ENCODE assay signal across 8 mouse cellular contexts in the genomic region with DNA sequence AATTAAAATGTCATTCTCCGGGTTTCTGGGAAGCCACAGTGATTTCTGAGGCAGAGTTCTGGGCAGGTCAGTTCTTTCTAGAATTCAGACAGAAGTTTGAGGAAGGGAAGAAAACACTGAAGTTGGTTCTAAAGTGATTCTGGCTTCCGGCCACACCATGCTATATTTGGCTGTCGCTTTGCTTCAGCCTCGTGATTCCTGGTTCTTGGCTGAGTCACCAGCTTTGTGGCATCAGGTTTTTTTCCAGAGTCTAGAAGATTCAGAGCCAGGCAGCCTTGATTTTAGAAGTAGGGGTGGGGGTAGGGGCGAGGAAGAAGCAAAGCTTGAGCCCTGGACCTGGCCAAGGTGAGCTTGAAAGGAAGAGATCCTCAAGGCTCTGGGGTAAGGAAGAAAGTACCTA. TPM values are rescaled to one million over a fixed set of nuclear protein-coding genes. Genes with fewer than 3 reads are reported as not detected.
DNase-seq lines count a peak whose midpoint lies in the region; ATAC-seq lines count a peak whose summit lies in the region.
"Had no signal": no experiment of that assay in that cellular context is flagged by ENCODE, and none has a peak within 500 bp of the region (broad histone marks: within the 10 kb centered on the region; RNA-seq: fewer than 3 reads in every experiment).

No protein-coding gene starts in this region.

- peaks cover 6% of the 10 kb centered on the region for H3K36me3 ChIP-seq in embryonic facial prominence, embryonic 14.5 days (ENCODE audit: control insufficient read depth, insufficient read depth, low read length)
- H3K36me3 ChIP-seq in heart, embryonic 16.5 days (ENCODE audit: control insufficient read depth, insufficient read depth), result peaks cover 6% of the 10 kb centered on the region
- no peaks in the 10 kb centered on the region for H3K36me3 ChIP-seq in stomach, embryonic 16.5 days (ENCODE audit: control insufficient read depth, insufficient read depth, low read length)

- no peak overlapping the region for H3K4me3 ChIP-seq in embryonic facial prominence, embryonic 14.5 days (ENCODE audit: low read depth, low read length)
- H3K4me3 ChIP-seq in heart, embryonic 16.5 days (ENCODE audit: low read length), result no peak overlapping the region
- H3K4me3 ChIP-seq in stomach, embryonic 16.5 days (replicated peaks; ENCODE audit: low read length), result no peak overlapping the region
- H3K4me3 ChIP-seq: erythroblast, embryonic 14.5 days had no signal

- peak; percentile 49 for DNase-seq in A20 (ENCODE audit: low read depth, low spot score)
- DNase-seq in Muller cell, postnatal 12 days (ENCODE audit: inconsistent ontology term), result peak; percentile 87
- DNase-seq in embryonic facial prominence, embryonic 14.5 days (ENCODE audit: low spot score), result peak; percentile 74
- peak; percentile 88 for DNase-seq in kidney, postnatal 25 days
- peak; percentile 87 to 89 for DNase-seq in lung, adult 18-20 months

- peak overlapping the region; percentile 3; the same call in 1 of the 2 replicates for H3K27ac ChIP-seq in embryonic facial prominence, embryonic 14.5 days (replicated peaks; ENCODE audit: low read depth, low read length)
- peak overlapping the region; percentile 96 for H3K27ac ChIP-seq in heart, embryonic 16.5 days (ENCODE audit: low read length)
- peak overlapping the region; percentile 98 for H3K27ac ChIP-seq in stomach, embryonic 16.5 days (ENCODE audit: low read length)

- H3K9ac ChIP-seq in embryonic facial prominence, embryonic 14.5 days (ENCODE audit: low read depth, low read length), result no peak overlapping the region
- H3K9ac ChIP-seq in heart, embryonic 16.5 days (ENCODE audit: low read length), result peak overlapping the region; percentile 51
- no peak overlapping the region for H3K9ac ChIP-seq in stomach, embryonic 16.5 days (ENCODE audit: low read length)

- 71% methylated on average over 5 of the region's 5 CpGs for WGBS in embryonic facial prominence, embryonic 14.5 days
- 36% methylated on average over 5 of the region's 5 CpGs for WGBS in heart, embryonic 16.5 days
- 53% methylated on average over 5 of the region's 5 CpGs for WGBS in stomach, embryonic 16.5 days

- H3K4me2 ChIP-seq in embryonic facial prominence, embryonic 14.5 days (ENCODE audit: low read depth, low read length), result no peak overlapping the region; the same call in 1 of the 2 replicates
- peak overlapping the region; percentile 44 for H3K4me2 ChIP-seq in heart, embryonic 16.5 days (ENCODE audit: low read depth, low read length)
- H3K4me2 ChIP-seq in stomach, embryonic 16.5 days (ENCODE audit: low read depth, low read length), result no peak overlapping the region

- no peak for ATAC-seq in embryonic facial prominence, embryonic 14.5 days (ENCODE audit: low read depth)
- no peak for ATAC-seq in heart, embryonic 16.5 days (replicated peaks; ENCODE audit: extremely low read depth, insufficient read depth, low FRiP score)
- no peak for ATAC-seq in stomach, embryonic 16.5 days (ENCODE audit: insufficient read depth, low FRiP score)

- no peaks in the 10 kb centered on the region for H3K9me3 ChIP-seq in embryonic facial prominence, embryonic 14.5 days (ENCODE audit: control insufficient read depth, low read length)
- no peaks in the 10 kb centered on the region for H3K9me3 ChIP-seq in heart, embryonic 16.5 days (replicated peaks; ENCODE audit: control insufficient read depth, low read length)
- H3K9me3 ChIP-seq in stomach, embryonic 16.5 days (replicated peaks; ENCODE audit: control insufficient read depth, low read length), result no peaks in the 10 kb centered on the region

- no peaks in the 10 kb centered on the region for H3K27me3 ChIP-seq in embryonic facial prominence, embryonic 14.5 days (replicated peaks; ENCODE audit: control insufficient read depth, insufficient read depth, low read length)
- no peaks in the 10 kb centered on the region for H3K27me3 ChIP-seq in heart, embryonic 16.5 days (ENCODE audit: control insufficient read depth, insufficient read depth, low read length)
- no peaks in the 10 kb centered on the region for H3K27me3 ChIP-seq in stomach, embryonic 16.5 days (ENCODE audit: control insufficient read depth, insufficient read depth, low read length)

- H3K4me1 ChIP-seq in embryonic facial prominence, embryonic 14.5 days (ENCODE audit: control insufficient read depth, insufficient read depth, low read length), result peaks cover 29% of the 10 kb centered on the region
- H3K4me1 ChIP-seq in heart, embryonic 16.5 days (ENCODE audit: control insufficient read depth, insufficient read depth, low read length), result peaks cover 39% of the 10 kb centered on the region
- H3K4me1 ChIP-seq in stomach, embryonic 16.5 days (ENCODE audit: control insufficient read depth, insufficient read depth, low read length), result peaks cover 29% of the 10 kb centered on the region

RNA-seq across cellular contexts. Expression of gene Ubc, which starts 1.6 kb away (rescaled TPM):
- polyA plus RNA-seq in embryonic facial prominence, embryonic 14.5 days (2014; fragmentation: Nextera tagmentation; extraction: Ambion mirVana), result 879 and 1,077 TPM in 2 replicates
- 928 and 945 TPM in 2 replicates for polyA plus RNA-seq in heart, embryonic 16.5 days (2015; fragmentation: Nextera tagmentation; extraction: Ambion mirVana)
- polyA plus RNA-seq in stomach, embryonic 16.5 days (2015; fragmentation: Nextera tagmentation; extraction: Ambion mirVana), result 1,047 and 1,111 TPM in 2 replicates

RNA-seq across cellular contexts. Expression of gene Gm10382, which starts 2.5 kb away (rescaled TPM):
- polyA plus RNA-seq in embryonic facial prominence, embryonic 14.5 days (2014; fragmentation: Nextera tagmentation; extraction: Ambion mirVana), result 0.24 TPM in 1 of 2 replicates, not detected in the other
- 0.27 and 0.30 TPM in 2 replicates for polyA plus RNA-seq in heart, embryonic 16.5 days (2015; fragmentation: Nextera tagmentation; extraction: Ambion mirVana)
- polyA plus RNA-seq in stomach, embryonic 16.5 days (2015; fragmentation: Nextera tagmentation; extraction: Ambion mirVana), result 0.32 and 0.37 TPM in 2 replicates

RNA-seq across cellular contexts. Expression of gene Dhx37, which starts 42.3 kb away (rescaled TPM):
- polyA plus RNA-seq in embryonic facial prominence, embryonic 14.5 days (2014; fragmentation: Nextera tagmentation; extraction: Ambion mirVana), result 4.8 and 5.4 TPM in 2 replicates
- polyA plus RNA-seq in heart, embryonic 16.5 days (2015; fragmentation: Nextera tagmentation; extraction: Ambion mirVana), result 8.5 and 10.5 TPM in 2 replicates
- polyA plus RNA-seq in stomach, embryonic 16.5 days (2015; fragmentation: Nextera tagmentation; extraction: Ambion mirVana), result 8.4 and 10.8 TPM in 2 replicates

RNA-seq across cellular contexts. Expression of gene Bri3bp, which starts 49.8 kb away (rescaled TPM):
- 28.8 and 29.3 TPM in 2 replicates for polyA plus RNA-seq in embryonic facial prominence, embryonic 14.5 days (2014; fragmentation: Nextera tagmentation; extraction: Ambion mirVana)
- 44.1 and 45.2 TPM in 2 replicates for polyA plus RNA-seq in heart, embryonic 16.5 days (2015; fragmentation: Nextera tagmentation; extraction: Ambion mirVana)
- polyA plus RNA-seq in stomach, embryonic 16.5 days (2015; fragmentation: Nextera tagmentation; extraction: Ambion mirVana), result 27.7 and 31.8 TPM in 2 replicates

RNA-seq across cellular contexts. Expression of gene Scarb1, which starts 50.7 kb away (rescaled TPM):
- 44.4 and 47.9 TPM in 2 replicates for polyA plus RNA-seq in embryonic facial prominence, embryonic 14.5 days (2014; fragmentation: Nextera tagmentation; extraction: Ambion mirVana)
- 72.9 and 75.5 TPM in 2 replicates for polyA plus RNA-seq in heart, embryonic 16.5 days (2015; fragmentation: Nextera tagmentation; extraction: Ambion mirVana)
- polyA plus RNA-seq in stomach, embryonic 16.5 days (2015; fragmentation: Nextera tagmentation; extraction: Ambion mirVana), result 60.6 and 61.4 TPM in 2 replicates

Comparison
In these comparisons a context has a peak if more than half of its experiments do, and no peak if none do; other contexts are left out.
1. H3K27ac ChIP-seq: peak in every context shown above with its lines; median percentile 98 in stomach, embryonic 16.5 days; 96 in heart, embryonic 16.5 days; 3 in embryonic facial prominence, embryonic 14.5 days.